Mouse (Mus musculus) adrenal gland (tissue): Measurements from ENCODE around the gene Zfp951.
"Not testable (repeated sequence)": the region's sequence is repeated elsewhere in the genome, so short reads cannot be mapped to it uniquely, and the experiment has no call there.

ENCODE experiments used
- intact Hi-C: fragments of 180-260 bp; cut with DNase I; formaldehyde crosslinking; loops from one replicate; pipeline ENCODE4 v1.15.1; 2025
- long read RNA-seq, 2 experiments: library from polyadenylated mRNA; unstranded; transcript quantifications; one replicate each; pipeline ENCODE4 v2.0.0; 2020; ENCODE audit warnings: borderline replicate concordance in 1 of 2; ENCODE audit not compliant: insufficient replicate concordance in 1 of 2

The Zfp951 gene
- long read RNA-seq, experiment 1, partial matches to known transcripts, result 1 of 3 reads
- long read RNA-seq, experiment 1, other reads (novel, unspliced or antisense), result 1 of 3 reads
- long read RNA-seq, experiment 2, partial matches to known transcripts, result 0 of 4 reads
- long read RNA-seq, experiment 2, other reads (novel, unspliced or antisense), result 3 of 4 reads

GRCm38 (mm10) chr5:104859962-104860525 lies at the start of gene Zfp951:
TSS of gene Zfp951 (minus strand) at chr5:104860070.
- intact Hi-C loops, result not testable (repeated sequence)

- intact Hi-C loops, result not testable (repeated sequence)
Observed at GRCm38 (mm10) chr5:104906556-104906955, 46.7 kb upstream of the Zfp951 start.

- intact Hi-C loops, result not testable (repeated sequence)
Observed at GRCm38 (mm10) chr5:104859045-104859961, 567 bp downstream of the Zfp951 start.

- intact Hi-C loops, result not testable (repeated sequence)
Observed at GRCm38 (mm10) chr5:104854546-104854945, 5.3 kb downstream of the Zfp951 start.

DNA sequence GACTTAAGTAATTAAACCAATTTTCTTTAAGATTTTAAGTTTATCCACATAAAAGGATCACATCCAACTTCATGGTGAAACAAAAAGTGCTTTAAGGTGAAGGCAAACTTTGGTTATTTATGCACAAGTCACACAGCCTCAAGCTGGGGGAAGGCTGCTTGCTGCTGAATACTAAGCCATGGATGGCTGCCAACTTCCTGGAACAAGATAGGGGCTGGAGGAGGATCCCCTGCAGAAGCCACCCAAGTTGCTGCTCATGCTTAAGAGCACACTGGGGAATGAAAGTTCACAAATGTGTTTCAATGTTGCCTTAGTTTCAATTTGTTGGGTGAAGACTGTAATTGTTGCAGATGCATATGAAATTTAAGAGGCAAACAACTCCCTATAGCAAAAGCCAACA lies 26.5 kb downstream of the Zfp951 start:
- intact Hi-C loops, result no loop called here

DNA sequence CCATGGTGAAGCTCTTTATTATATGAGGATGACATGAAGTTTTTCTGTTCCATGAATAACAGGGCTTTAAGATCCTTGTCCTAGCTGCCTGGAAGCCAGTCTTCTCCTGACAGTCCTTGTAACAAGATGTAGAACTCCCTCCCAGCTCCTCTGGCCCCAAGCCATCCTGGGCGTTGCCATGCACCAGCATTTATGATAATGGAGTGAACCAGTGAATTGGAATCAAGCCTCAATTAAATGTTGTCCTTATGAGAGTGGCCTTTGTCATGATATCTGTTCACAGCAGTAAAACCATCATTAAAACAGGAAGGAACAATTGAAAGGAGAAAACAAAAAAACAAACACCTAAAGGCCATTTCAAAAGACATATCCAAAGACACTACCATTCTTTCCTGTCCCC lies 30.3 kb downstream of the Zfp951 start:
- intact Hi-C loops, result no loop called here

- intact Hi-C loops, result not testable (repeated sequence)
Observed at GRCm38 (mm10) chr5:104770138-104770537, 89.7 kb downstream of the Zfp951 start.
